8 mouse cellular contexts compared by ENCODE assay signal in genomic region chr5:65955343-65956143, GRCm38 (mm10). TPM values are rescaled to one million over a fixed set of nuclear protein-coding genes. Genes with fewer than 3 reads are reported as not detected.
A peak's percentile ranks its signal among the peaks of the same experiment; 100 is the strongest.
DNase-seq lines count a peak whose midpoint lies in the region; ATAC-seq and TF ChIP-seq lines count a peak whose summit lies in the region.

No protein-coding gene starts in this region.

- H3K9me3 ChIP-seq in ES-Bruce4 (replicated peaks; ENCODE audit: control insufficient read depth, insufficient read depth, low read length, poor library complexity, severe bottlenecking) = no peaks in the 10 kb centered on the region
- H3K9me3 ChIP-seq in forebrain, embryonic 16.5 days (ENCODE audit: control insufficient read depth, low read length) = no peaks in the 10 kb centered on the region
- no peaks in the 10 kb centered on the region for H3K9me3 ChIP-seq in neural tube, embryonic 14.5 days (ENCODE audit: control insufficient read depth, low read length)

- H3K4me2 ChIP-seq in forebrain, embryonic 16.5 days (ENCODE audit: low read length) = peak overlapping the region; percentile 53
- peak overlapping the region; percentile 40 for H3K4me2 ChIP-seq in neural tube, embryonic 14.5 days (ENCODE audit: low read depth, low read length)

- DNase-seq in c-Kit-positive CD71-positive TER-119-positive erythroid progenitor cells, embryonic 14.5 days (ENCODE audit: low spot score) = peak; percentile 76
- DNase-seq in heart, postnatal 36 days = peak; percentile 82 to 92
- peak; percentile 48 to 77 for DNase-seq in layer of hippocampus, adult 18-20 months (ENCODE audit: low spot score in 2 of 2)
- peak; percentile 85 for DNase-seq in lung, adult 18-20 months

- TF ChIP-seq CTCF in ES-Bruce4 (IDR thresholded peaks at IDR 0.05; ENCODE audit: low read depth, low read length) = peak; percentile 95
- peak; percentile 98 for TF ChIP-seq CTCF in testis, adult 2 months (IDR thresholded peaks at IDR 0.05; ENCODE audit: control insufficient read depth, insufficient read depth, insufficient replicate concordance, low read depth, low read length)

- no peak overlapping the region; the same call in 1 of the 2 replicates for H3K27ac ChIP-seq in ES-Bruce4 (ENCODE audit: insufficient read depth, low read length)
- peak overlapping the region; percentile 54 for H3K27ac ChIP-seq in forebrain, embryonic 16.5 days (ENCODE audit: low read length)
- H3K27ac ChIP-seq in neural tube, embryonic 14.5 days (ENCODE audit: low read depth, low read length) = no peak overlapping the region
- peak overlapping the region; percentile 7; the same call in 1 of the 2 replicates for H3K27ac ChIP-seq in testis, adult 2 months (ENCODE audit: control insufficient read depth, insufficient read depth, low read depth, low read length)

- peak overlapping the region; percentile 58 for H3K9ac ChIP-seq in ES-Bruce4 (ENCODE audit: low read depth, poor library complexity, severe bottlenecking)
- no peak overlapping the region for H3K9ac ChIP-seq in forebrain, embryonic 16.5 days (replicated peaks; ENCODE audit: low read depth, low read length)
- H3K9ac ChIP-seq in neural tube, embryonic 14.5 days (replicated peaks; ENCODE audit: low read depth, low read length) = no peak overlapping the region

- peak overlapping the region; percentile 97 for H3K4me3 ChIP-seq in ES-Bruce4 (ENCODE audit: low read depth, low read length)
- H3K4me3 ChIP-seq in forebrain, embryonic 16.5 days (replicated peaks; ENCODE audit: low read length) = peak overlapping the region; percentile 36
- H3K4me3 ChIP-seq in neural tube, embryonic 14.5 days (ENCODE audit: low read depth, low read length) = peak overlapping the region; percentile 20; the same call in 1 of the 2 replicates
- peak overlapping the region; percentile 85 for H3K4me3 ChIP-seq in testis, adult 2 months (ENCODE audit: control insufficient read depth, low read depth, low read length)

- intact Hi-C loops in heart, postnatal 36 days (cut with DNase I) = no loop called here

- 37% methylated on average over 23 of the region's 23 CpGs for WGBS in forebrain, embryonic 16.5 days
- WGBS in neural tube, embryonic 14.5 days = 31% methylated on average over 23 of the region's 23 CpGs

- no peaks in the 10 kb centered on the region for H3K4me1 ChIP-seq in ES-Bruce4 (ENCODE audit: control insufficient read depth, insufficient read depth, low read length)
- H3K4me1 ChIP-seq in forebrain, embryonic 16.5 days (replicated peaks; ENCODE audit: control insufficient read depth, insufficient read depth, low read length) = peaks cover 14% of the 10 kb centered on the region
- peaks cover 5% of the 10 kb centered on the region; the same call in 1 of the 2 replicates for H3K4me1 ChIP-seq in neural tube, embryonic 14.5 days (ENCODE audit: control insufficient read depth, insufficient read depth, low read length)
- peaks cover 4% of the 10 kb centered on the region for H3K4me1 ChIP-seq in testis, adult 2 months (ENCODE audit: control insufficient read depth, insufficient read depth, low read length)

- no peaks in the 10 kb centered on the region for H3K36me3 ChIP-seq in ES-Bruce4 (ENCODE audit: control insufficient read depth, insufficient read depth, low read length, poor library complexity, severe bottlenecking)
- no peaks in the 10 kb centered on the region for H3K36me3 ChIP-seq in forebrain, embryonic 16.5 days (ENCODE audit: control insufficient read depth, insufficient read depth)
- no peaks in the 10 kb centered on the region for H3K36me3 ChIP-seq in neural tube, embryonic 14.5 days (ENCODE audit: control insufficient read depth, insufficient read depth, low read length)
- no peaks in the 10 kb centered on the region for H3K36me3 ChIP-seq in testis, adult 2 months (ENCODE audit: control insufficient read depth, insufficient read depth, low read length)

- peak; percentile 72 for TF ChIP-seq EP300 in ES-Bruce4 (IDR thresholded peaks at IDR 0.05; ENCODE audit: insufficient read depth, low read depth, low read length)

- no peak for TF ChIP-seq POLR2A in ES-Bruce4 (IDR thresholded peaks at IDR 0.05; ENCODE audit: insufficient read depth, low read length)
- peak; percentile 65; the same call in 1 of the 2 replicates for TF ChIP-seq POLR2A in testis, adult 2 months (IDR thresholded peaks at IDR 0.05; ENCODE audit: control insufficient read depth, low read depth, low read length)

- ATAC-seq in forebrain, embryonic 16.5 days = peak; percentile 51
- ATAC-seq in neural tube, embryonic 14.5 days (ENCODE audit: low read depth) = peak; percentile 48

- no peaks in the 10 kb centered on the region for H3K27me3 ChIP-seq in ES-Bruce4 (ENCODE audit: control insufficient read depth, insufficient read depth, low read length, poor library complexity, severe bottlenecking)
- H3K27me3 ChIP-seq in forebrain, embryonic 16.5 days (replicated peaks; ENCODE audit: control insufficient read depth, insufficient read depth, low read length) = no peaks in the 10 kb centered on the region
- H3K27me3 ChIP-seq in neural tube, embryonic 14.5 days (ENCODE audit: control insufficient read depth, insufficient read depth, low read length) = no peaks in the 10 kb centered on the region
- no peaks in the 10 kb centered on the region for H3K27me3 ChIP-seq in testis, adult 2 months (ENCODE audit: control insufficient read depth, insufficient read depth, low read length)

RNA-seq across cellular contexts. Expression of gene Chrna9, which starts 20.8 kb away (rescaled TPM):
- polyA plus RNA-seq in ES-Bruce4 (2011; ENCODE audit: insufficient read depth, insufficient read length, low read depth, missing spikeins) = 3.9 and 5.6 TPM in 2 replicates
- polyA plus RNA-seq in forebrain, embryonic 16.5 days (2015; fragmentation: Nextera tagmentation; extraction: Ambion mirVana) = not detected in 2 replicates
- not detected for total RNA-seq in heart, postnatal 36 days (2021)
- not detected for total RNA-seq in layer of hippocampus, adult 18-20 months (2021)
- not detected in 2 replicates for polyA plus RNA-seq in neural tube, embryonic 14.5 days (2014; fragmentation: Nextera tagmentation; extraction: Ambion mirVana)
- 5.4 and 5.5 TPM in 2 replicates for polyA plus RNA-seq in testis, adult 2 months (2012; rRNA removed)

RNA-seq across cellular contexts. Expression of gene 9130230L23Rik, which starts 48.5 kb away (rescaled TPM):
- 0.67 and 2.3 TPM in 2 replicates for polyA plus RNA-seq in ES-Bruce4 (2011; ENCODE audit: insufficient read depth, insufficient read length, low read depth, missing spikeins)
- polyA plus RNA-seq in forebrain, embryonic 16.5 days (2015; fragmentation: Nextera tagmentation; extraction: Ambion mirVana) = not detected in 2 replicates
- total RNA-seq in heart, postnatal 36 days (2021) = not detected
- total RNA-seq in layer of hippocampus, adult 18-20 months (2021) = not detected
- polyA plus RNA-seq in neural tube, embryonic 14.5 days (2014; fragmentation: Nextera tagmentation; extraction: Ambion mirVana) = not detected in 2 replicates
- 0.61 and 2.7 TPM in 2 replicates for polyA plus RNA-seq in testis, adult 2 months (2012; rRNA removed)

Comparison
In these comparisons a context has a peak if more than half of its experiments do, and no peak if none do; other contexts are left out.
1. H3K27ac ChIP-seq: peak in forebrain, embryonic 16.5 days (single experiment) and testis, adult 2 months (single experiment); none in ES-Bruce4 (single experiment) and neural tube, embryonic 14.5 days (single experiment).
2. H3K4me3 ChIP-seq: peak in every context shown above with its lines; median percentile 97 in ES-Bruce4; 85 in testis, adult 2 months; 36 in forebrain, embryonic 16.5 days; 20 in neural tube, embryonic 14.5 days.
3. Peak in every context shown above with its lines, with median percentiles within 50 percentile points of each other: DNase-seq.